Mouse (Mus musculus) heart, adult 2 months (tissue): ENCODE results near the gene Sar1a.

Source experiments
- CTCF ChIP-seq: fragments of 200-600 bp; IDR thresholded peaks from 2 replicates; pipeline ENCODE4 v1.8.1; 2022; ENCODE audit warnings: antibody characterized with exemption, mild to moderate bottlenecking, moderate library complexity
- POLR2A ChIP-seq: fragments of 200-500 bp; IDR thresholded peaks from 2 replicates; pipeline ENCODE4 v1.6.1; 2011; ENCODE audit warnings: mild to moderate bottlenecking, low read depth, low read length, control low read depth; ENCODE audit not compliant: insufficient read depth

GRCm38 (mm10) chr10:61647790-61648736 is 32.0 kb upstream of the Sar1a start, which contains the start of gene Ppa1:
- peak; percentile 81 for TF ChIP-seq POLR2A
- no peak for TF ChIP-seq CTCF
